Mouse (Mus musculus) megakaryocyte, embryonic 14.5 days (primary cell): ENCODE measurements around the gene Dscaml1. TPM values are rescaled to one million over a fixed set of nuclear protein-coding genes. Genes with fewer than 3 reads are reported as not detected.

Experiments used
- H3K27me3 ChIP-seq: replicated peaks from 2 replicates; pipeline ENCODE3; 2012; ENCODE audit warnings: inconsistent platforms
- H3K36me3 ChIP-seq: replicated peaks from 2 replicates; pipeline ENCODE3; 2012; ENCODE audit warnings: low read length, inconsistent platforms, mixed read lengths
- H3K4me1 ChIP-seq: 2 replicates; pipeline ENCODE4 v1.6.1; 2012; ENCODE audit warnings: inconsistent platforms
- H3K4me3 ChIP-seq: replicated peaks from 2 replicates; pipeline ENCODE3; 2012; ENCODE audit warnings: moderate library complexity, mild to moderate bottlenecking, inconsistent platforms
- H3K9me3 ChIP-seq: 2 replicates; pipeline ENCODE4 v1.6.1; 2012; ENCODE audit warnings: inconsistent platforms
- FLI1 ChIP-seq: IDR thresholded peaks from 2 replicates; pipeline ENCODE4 v1.6.1; 2012; ENCODE audit warnings: low read length, inconsistent platforms, mixed read lengths
- GATA1 ChIP-seq: IDR thresholded peaks from 3 replicates; pipeline ENCODE4 v1.6.1; 2012; ENCODE audit warnings: mixed read lengths, low read length, inconsistent platforms, borderline replicate concordance
- polyA plus RNA-seq: library from polyadenylated mRNA; stranded (reverse); fragments of >175 nt; gene quantifications from 2 replicates; pipeline ENCODE4 v1.2.3, GENCODE M21; 2012; ENCODE audit warnings: low replicate concordance; ENCODE audit not compliant: insufficient read depth

Gene Dscaml1
- polyA plus RNA-seq, 1 experiment = not detected

- peaks cover 33% of the 10 kb centered on the region for H3K4me1 ChIP-seq
These were observed 15.8 kb upstream of the Dscaml1 start for GRCm38 (mm10) chr9:45410614-45411013.

GRCm38 (mm10) chr9:45411111-45411510 lies 15.3 kb upstream of the Dscaml1 start:
- Histone ChIP-seq H3K4me3 (no peak overlapping the region), H3K27me3 (peaks cover 62% of the 10 kb centered on the region), H3K36me3 (no peaks in the 10 kb centered on the region), H3K9me3 (peaks cover 5% of the 10 kb centered on the region; the same call in 1 of the 2 replicates), H3K4me1 (peaks cover 33% of the 10 kb centered on the region)
- TF ChIP-seq FLI1 (no peak), GATA1 (no peak)

More at GRCm38 (mm10) chr9:45410614-45411013, 15.8 kb upstream of the Dscaml1 start:
- peaks cover 63% of the 10 kb centered on the region for H3K27me3 ChIP-seq
- H3K4me3 ChIP-seq = no peak overlapping the region
- no peak for TF ChIP-seq FLI1
- no peak for TF ChIP-seq GATA1
- no peaks in the 10 kb centered on the region for H3K36me3 ChIP-seq
- H3K9me3 ChIP-seq = peaks cover 5% of the 10 kb centered on the region; the same call in 1 of the 2 replicates

- Histone ChIP-seq H3K27me3 (peaks cover 57% of the 10 kb centered on the region), H3K4me3 (peak overlapping the region; percentile 64), H3K36me3 (no peaks in the 10 kb centered on the region), H3K4me1 (peaks cover 40% of the 10 kb centered on the region), H3K9me3 (peaks cover 5% of the 10 kb centered on the region; the same call in 1 of the 2 replicates)
- no peak for TF ChIP-seq FLI1
- TF ChIP-seq GATA1 = no peak
These were observed 14.6 kb upstream of the Dscaml1 start for GRCm38 (mm10) chr9:45411803-45412202.

GRCm38 (mm10) chr9:45412287-45412686 lies 14.1 kb upstream of the Dscaml1 start:
- H3K9me3 ChIP-seq = peaks cover 5% of the 10 kb centered on the region; the same call in 1 of the 2 replicates
- no peaks in the 10 kb centered on the region for H3K36me3 ChIP-seq
- H3K4me3 ChIP-seq = peak overlapping the region; percentile 74
- H3K27me3 ChIP-seq = peaks cover 53% of the 10 kb centered on the region
- TF ChIP-seq FLI1 (no peak), GATA1 (no peak)
- H3K4me1 ChIP-seq = peaks cover 40% of the 10 kb centered on the region

GRCm38 (mm10) chr9:45412700-45413477 lies 13.5 kb upstream of the Dscaml1 start:
- Histone ChIP-seq H3K4me3 (no peak overlapping the region), H3K9me3 (peaks cover 5% of the 10 kb centered on the region; the same call in 1 of the 2 replicates)
- no peak for TF ChIP-seq GATA1
- no peak for TF ChIP-seq FLI1

GRCm38 (mm10) chr9:45413478-45414140 lies 12.8 kb upstream of the Dscaml1 start:
- Histone ChIP-seq H3K4me1 (peaks cover 36% of the 10 kb centered on the region), H3K9me3 (peaks cover 5% of the 10 kb centered on the region; the same call in 1 of the 2 replicates), H3K36me3 (no peaks in the 10 kb centered on the region), H3K27me3 (peaks cover 52% of the 10 kb centered on the region), H3K4me3 (no peak overlapping the region)
- no peak for TF ChIP-seq GATA1
- no peak for TF ChIP-seq FLI1

More at GRCm38 (mm10) chr9:45412700-45413477, 13.5 kb upstream of the Dscaml1 start:
- H3K27me3 ChIP-seq = peaks cover 52% of the 10 kb centered on the region
- no peaks in the 10 kb centered on the region for H3K36me3 ChIP-seq
- H3K4me1 ChIP-seq = peaks cover 40% of the 10 kb centered on the region

- Histone ChIP-seq H3K9me3 (peaks cover 4% of the 10 kb centered on the region; the same call in 1 of the 2 replicates), H3K36me3 (no peaks in the 10 kb centered on the region), H3K4me1 (peaks cover 35% of the 10 kb centered on the region), H3K27me3 (peaks cover 49% of the 10 kb centered on the region), H3K4me3 (no peak overlapping the region)
- TF ChIP-seq GATA1 = no peak
These were observed 10.5 kb upstream of the Dscaml1 start for GRCm38 (mm10) chr9:45415912-45416311.

- Histone ChIP-seq H3K4me1 (peaks cover 28% of the 10 kb centered on the region), H3K9me3 (peaks cover 4% of the 10 kb centered on the region; the same call in 1 of the 2 replicates), H3K36me3 (no peaks in the 10 kb centered on the region), H3K4me3 (peak overlapping the region; percentile 90), H3K27me3 (peaks cover 55% of the 10 kb centered on the region)
- TF ChIP-seq GATA1 (no peak), FLI1 (no peak)
These were observed 9.2 kb upstream of the Dscaml1 start for GRCm38 (mm10) chr9:45417245-45417644.

- no peak for TF ChIP-seq FLI1
- no peak for TF ChIP-seq GATA1
- H3K4me1 ChIP-seq = peaks cover 25% of the 10 kb centered on the region
These were observed 8.2 kb upstream of the Dscaml1 start for GRCm38 (mm10) chr9:45418252-45418651.

More at GRCm38 (mm10) chr9:45418252-45418651, 8.2 kb upstream of the Dscaml1 start:
- Histone ChIP-seq H3K27me3 (peaks cover 60% of the 10 kb centered on the region), H3K36me3 (no peaks in the 10 kb centered on the region), H3K4me3 (no peak overlapping the region), H3K9me3 (peaks cover 4% of the 10 kb centered on the region; the same call in 1 of the 2 replicates)
